Mouse (Mus musculus) heart, postnatal 0 days (tissue): ENCODE results near the gene Sh3bp5l. TPM values are rescaled to one million over a fixed set of nuclear protein-coding genes. Genes with fewer than 3 reads are reported as not detected.

Source experiments
- ATAC-seq: fragments of 200-750 bp; cut with Nextera tagmentation; 2 replicates; pipeline ENCODE4 v1.8.0; 2017; ENCODE audit warnings: low read depth, moderate number of reproducible peaks, moderate library complexity; ENCODE audit not compliant: insufficient read depth
- DNase-seq: peaks from one replicate; pipeline ENCODE4 v3.0.0-alpha.2; 2016; ENCODE audit warnings: low spot score
- H3K27ac ChIP-seq: fragments of 300-500 bp; sonication (generic); 2 replicates; pipeline ENCODE4 v1.5.1; 2014; ENCODE audit warnings: low read depth, mild to moderate bottlenecking
- H3K27me3 ChIP-seq: fragments of 300-500 bp; sonication (generic); 2 replicates; pipeline ENCODE4 v1.6.1; 2014; ENCODE audit warnings: low read length, mixed read lengths; ENCODE audit not compliant: control insufficient read depth, insufficient read depth
- H3K36me3 ChIP-seq: fragments of 300-500 bp; sonication (generic); replicated peaks from 2 replicates; pipeline ENCODE4 v1.6.1; 2014; ENCODE audit warnings: low read length, mixed read lengths; ENCODE audit not compliant: control insufficient read depth, insufficient read depth
- H3K4me1 ChIP-seq: fragments of 300-500 bp; sonication (generic); 2 replicates; pipeline ENCODE4 v1.6.1; 2014; ENCODE audit warnings: antibody characterized with exemption; ENCODE audit not compliant: control insufficient read depth, insufficient read depth
- H3K4me2 ChIP-seq: fragments of 300-500 bp; sonication (generic); 2 replicates; pipeline ENCODE4 v1.6.1; 2014; ENCODE audit warnings: low read depth, mild to moderate bottlenecking, low read length, moderate library complexity
- H3K4me3 ChIP-seq: fragments of 300-500 bp; sonication (generic); 2 replicates; pipeline ENCODE4 v1.5.1; 2014; ENCODE audit warnings: low read depth, low read length
- H3K9ac ChIP-seq: fragments of 300-500 bp; sonication (generic); replicated peaks from 2 replicates; pipeline ENCODE4 v1.6.1; 2014; ENCODE audit warnings: low read depth, low read length, mixed read lengths
- H3K9me3 ChIP-seq: fragments of 300-500 bp; sonication (generic); replicated peaks from 2 replicates; pipeline ENCODE4 v1.6.1; 2016; ENCODE audit warnings: low read length; ENCODE audit not compliant: control insufficient read depth
- CTCF ChIP-seq: IDR thresholded peaks from 2 replicates; pipeline ENCODE4 v1.5.1; 2016; ENCODE audit warnings: antibody characterized with exemption, control low read depth, low read depth
- EP300 ChIP-seq: IDR thresholded peaks from 2 replicates; pipeline ENCODE4 v1.6.1; 2016; ENCODE audit warnings: antibody characterized with exemption, low read depth
- WGBS: fragments of 180-500 bp; shearing (Covaris S2); extraction: QIAGEN DNeasy Blood & Tissue Kit; methylation state at CpG from one replicate; pipeline ENCODE4 v1.1.7; 2014; 5-methylcytosine and 5-hydroxymethylcytosine counted together
- polyA plus RNA-seq: library from polyadenylated mRNA; unstranded; fragments of >200 nt; fragmentation: Nextera tagmentation; extraction: Ambion mirVana; gene quantifications from 2 replicates; pipeline ENCODE4 v1.2.1, GENCODE M21; 2015
- total RNA-seq: library from RNA; depleted of rRNA; stranded (reverse); fragments of >200 nt; gene quantifications from 2 replicates; pipeline ENCODE4 v1.2.3, GENCODE M21; 2014; ENCODE audit warnings: low replicate concordance

The Sh3bp5l gene
- total and polyA plus RNA-seq, 2 experiments from 2014 or later: 28.2 to 30.2 TPM

DNA sequence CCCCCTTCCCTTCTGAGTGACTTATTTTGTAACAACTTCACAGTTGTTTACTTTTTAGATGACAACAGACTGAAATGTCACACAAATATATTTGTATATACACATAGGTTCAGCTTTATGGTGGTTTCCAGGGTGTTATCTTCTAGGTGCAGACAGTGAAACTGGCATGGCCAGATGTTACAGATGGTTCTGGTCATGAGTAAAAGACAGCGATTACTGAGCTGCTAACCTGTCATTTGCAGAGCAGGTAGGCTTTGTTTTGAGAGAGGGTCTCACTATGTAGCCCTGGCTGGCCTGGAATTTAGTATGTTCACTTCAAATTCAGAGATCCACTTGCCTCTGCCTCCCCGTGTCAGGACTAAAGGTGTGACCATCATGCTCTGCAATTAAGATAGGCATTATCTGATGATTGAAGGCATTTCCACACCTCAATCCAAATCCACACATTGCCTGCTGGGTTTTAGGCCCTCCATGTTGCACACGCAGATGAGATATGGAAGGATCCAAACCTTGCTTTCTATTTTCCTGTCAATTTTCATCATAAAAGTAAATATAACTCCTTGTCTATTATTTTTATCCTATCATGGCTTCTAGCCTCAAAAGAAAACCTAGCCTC lies 5.8 kb upstream of the Sh3bp5l start:
- WGBS: 79% methylated on average over 3 of the region's 3 CpGs
- DNase-seq (no peak), ATAC-seq (no peak)
- Histone ChIP-seq H3K9ac (no peak overlapping the region), H3K4me2 (no peak overlapping the region), H3K27me3 (no peaks in the 10 kb centered on the region), H3K4me1 (peaks cover 27% of the 10 kb centered on the region), H3K36me3 (peaks cover 26% of the 10 kb centered on the region), H3K4me3 (no peak overlapping the region), H3K27ac (no peak overlapping the region), H3K9me3 (peaks cover 3% of the 10 kb centered on the region; the same call in 1 of the 2 replicates)
- TF ChIP-seq CTCF (no peak), EP300 (no peak)

- H3K9ac ChIP-seq: no peak overlapping the region
- TF ChIP-seq EP300: no peak
- 0 out of 2 replicates have a peak, but pooled peaks have one; percentile 3 for TF ChIP-seq CTCF
- peaks cover 16% of the 10 kb centered on the region for H3K36me3 ChIP-seq
- ATAC-seq (no peak), DNase-seq (no peak)
- H3K4me1 ChIP-seq: peaks cover 24% of the 10 kb centered on the region
- H3K4me2 ChIP-seq: no peak overlapping the region
- peaks cover 3% of the 10 kb centered on the region; the same call in 1 of the 2 replicates for H3K9me3 ChIP-seq
- H3K4me3 ChIP-seq: no peak overlapping the region
- H3K27me3 ChIP-seq: no peaks in the 10 kb centered on the region
- H3K27ac ChIP-seq: no peak overlapping the region
- 95% methylated on average over 3 of the region's 3 CpGs for WGBS
Measured at GRCm38 (mm10) chr11:58326781-58327180, 3.7 kb upstream of the Sh3bp5l start.

DNA sequence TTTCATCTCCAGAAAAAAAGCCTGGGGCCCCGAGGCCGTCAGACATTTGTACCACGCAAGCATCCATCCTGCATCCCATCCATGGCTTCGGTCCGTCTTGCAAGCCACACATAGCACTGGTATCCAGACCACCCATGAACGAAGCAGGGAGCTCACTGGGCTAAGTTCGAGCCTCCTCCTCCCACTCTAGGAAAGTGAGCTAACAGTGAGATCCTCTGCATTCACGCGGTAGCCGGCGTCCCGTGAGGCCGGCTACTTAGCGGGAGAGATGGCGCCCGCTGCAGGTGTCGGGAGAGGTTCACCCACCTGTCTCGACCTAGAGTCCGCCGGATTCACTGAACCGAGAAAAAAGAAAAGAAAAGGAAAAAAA lies 633 bp upstream of the Sh3bp5l start:
- peak overlapping the region; percentile 84 for H3K9ac ChIP-seq
- TF ChIP-seq CTCF (no peak), EP300 (no peak)
- 0% methylated on average over 21 of the region's 21 CpGs for WGBS
- no peaks in the 10 kb centered on the region for H3K27me3 ChIP-seq
- peaks cover 18% of the 10 kb centered on the region for H3K36me3 ChIP-seq
- ATAC-seq: peak; percentile 9
- peak overlapping the region; percentile 79 for H3K27ac ChIP-seq
- DNase-seq: no peak
- H3K4me1 ChIP-seq: peaks cover 38% of the 10 kb centered on the region
- H3K4me2 ChIP-seq: peak overlapping the region; percentile 76
- H3K4me3 ChIP-seq: peak overlapping the region; percentile 83
- peaks cover 3% of the 10 kb centered on the region; the same call in 1 of the 2 replicates for H3K9me3 ChIP-seq

DNA sequence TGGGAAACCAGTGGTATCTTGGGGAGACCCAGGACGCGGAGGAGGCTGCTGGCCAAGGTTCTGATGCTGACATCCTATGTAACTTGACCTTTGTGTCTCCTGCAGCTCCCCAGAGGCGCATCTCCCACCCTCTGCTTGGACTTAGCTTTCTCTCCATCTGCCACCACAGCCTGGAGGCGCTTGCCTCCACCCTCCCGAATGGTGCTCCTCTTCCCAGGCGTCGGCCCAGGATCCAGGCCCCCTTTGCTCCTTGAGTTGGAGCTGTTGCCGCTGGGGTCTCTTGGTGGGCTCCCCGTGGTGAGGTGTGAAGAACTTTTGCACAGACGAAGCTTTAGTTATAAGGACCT lies 598 bp downstream of the Sh3bp5l start:
- Histone ChIP-seq H3K36me3 (peaks cover 22% of the 10 kb centered on the region), H3K9ac (peak overlapping the region; percentile 84), H3K27ac (peak overlapping the region; percentile 70), H3K9me3 (peaks cover 3% of the 10 kb centered on the region; the same call in 1 of the 2 replicates), H3K4me1 (peaks cover 40% of the 10 kb centered on the region), H3K27me3 (no peaks in the 10 kb centered on the region), H3K4me2 (peak overlapping the region; percentile 76), H3K4me3 (peak overlapping the region; percentile 83)
- TF ChIP-seq EP300: no peak
- no peak for TF ChIP-seq CTCF
- DNase-seq (no peak), ATAC-seq (no peak)
- WGBS: 17% methylated on average over 10 of the region's 10 CpGs

DNA sequence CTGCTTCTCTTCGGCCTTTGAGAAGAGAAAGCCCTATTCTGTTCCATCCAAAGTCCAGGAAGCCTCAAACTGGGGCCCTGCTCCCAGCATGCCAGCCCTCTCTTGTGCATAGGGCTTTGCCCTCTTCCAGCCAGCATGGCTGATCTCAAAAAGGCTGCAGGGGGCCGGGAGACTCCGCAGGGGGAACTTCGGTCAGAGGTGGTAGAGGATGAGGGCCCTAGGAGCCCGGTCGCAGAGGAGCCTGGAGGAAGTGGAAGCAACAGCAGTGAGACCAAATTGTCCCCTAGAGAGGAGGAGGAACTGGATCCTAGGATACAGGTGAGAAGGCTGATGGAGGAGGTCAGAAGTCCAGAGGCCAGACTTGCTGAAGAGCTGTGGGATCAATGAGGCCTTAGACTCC lies 1.0 kb downstream of the Sh3bp5l start:
- DNase-seq (no peak), ATAC-seq (no peak)
- Histone ChIP-seq H3K9me3 (peaks cover 3% of the 10 kb centered on the region; the same call in 1 of the 2 replicates), H3K27ac (peak overlapping the region; percentile 70; the same call in 1 of the 2 replicates), H3K36me3 (peaks cover 25% of the 10 kb centered on the region), H3K4me1 (peaks cover 40% of the 10 kb centered on the region), H3K27me3 (no peaks in the 10 kb centered on the region), H3K9ac (peak overlapping the region; percentile 84), H3K4me3 (peak overlapping the region; percentile 83), H3K4me2 (peak overlapping the region; percentile 76)
- TF ChIP-seq EP300 (no peak), CTCF (no peak)
- 74% methylated on average over 6 of the region's 6 CpGs for WGBS

- 20% methylated on average over 3 of the region's 3 CpGs for WGBS
- peak; percentile 37 for ATAC-seq
- no peak overlapping the region for H3K4me2 ChIP-seq
- H3K36me3 ChIP-seq: peaks cover 33% of the 10 kb centered on the region
- TF ChIP-seq EP300 (no peak), CTCF (no peak)
- no peaks in the 10 kb centered on the region for H3K27me3 ChIP-seq
- peaks cover 32% of the 10 kb centered on the region for H3K4me1 ChIP-seq
- H3K9ac ChIP-seq: no peak overlapping the region
- no peaks in the 10 kb centered on the region for H3K9me3 ChIP-seq
- H3K27ac ChIP-seq: peak overlapping the region; percentile 77
- peak; percentile 64 for DNase-seq
- no peak overlapping the region for H3K4me3 ChIP-seq
Measured at GRCm38 (mm10) chr11:58334746-58335145, 4.2 kb downstream of the Sh3bp5l start.
